Comparison of ENCODE assay signal across 8 mouse cellular contexts in genomic region chr7:80386235-80386930, GRCm38 (mm10). TPM values are rescaled to one million over a fixed set of nuclear protein-coding genes. Genes with fewer than 3 reads are reported as not detected.
DNase-seq lines count a peak whose midpoint lies in the region; ATAC-seq and TF ChIP-seq lines count a peak whose summit lies in the region.

No protein-coding gene starts in this region.

- peak overlapping the region; percentile 38 for H3K4me2 ChIP-seq in forebrain, embryonic 12.5 days
- H3K4me2 ChIP-seq in heart, postnatal 0 days (ENCODE audit: low read depth, low read length) = peak overlapping the region; percentile 56

- H3K9me3 ChIP-seq in E14TG2a.4 (ENCODE audit: low read length) = no peaks in the 10 kb centered on the region
- no peaks in the 10 kb centered on the region for H3K9me3 ChIP-seq in forebrain, embryonic 12.5 days
- H3K9me3 ChIP-seq in heart, postnatal 0 days (replicated peaks; ENCODE audit: control insufficient read depth, low read length) = no peaks in the 10 kb centered on the region

- peak; percentile 42; the same call in 1 of the 2 replicates for TF ChIP-seq POLR2A in lung, adult 2 months (IDR thresholded peaks at IDR 0.05; ENCODE audit: borderline replicate concordance, extremely low read depth, low read depth, low read length)

- WGBS in forebrain, embryonic 12.5 days = 37% methylated on average over 18 of the region's 18 CpGs
- 37% methylated on average over 18 of the region's 18 CpGs for WGBS in heart, postnatal 0 days
- WGBS in lung, adult 2 months = 14% methylated on average over 18 of the region's 18 CpGs

- ATAC-seq in forebrain, embryonic 12.5 days (ENCODE audit: low FRiP score) = peak; percentile 70
- ATAC-seq in heart, postnatal 0 days (ENCODE audit: insufficient read depth, low read depth) = peak; percentile 59
- peak; percentile 82 for ATAC-seq in neutrophil, adult 5-6 weeks (ENCODE audit: extremely low read depth, insufficient number of reproducible peaks, low FRiP score, poor library complexity, severe bottlenecking)

- peak; percentile 89 for DNase-seq in c-Kit-positive CD71-negative TER-119-negative erythroid progenitor cells, embryonic 14.5 days (ENCODE audit: low read depth)
- peak; percentile 94 for DNase-seq in heart, postnatal 0 days (ENCODE audit: low spot score)
- peak; percentile 90 to 97 for DNase-seq in kidney, postnatal 36 days
- DNase-seq in lung, adult 2 months = peak; percentile 93
- peak; percentile 83 for DNase-seq in testis, postnatal 14 days (ENCODE audit: low spot score)

- no peak for TF ChIP-seq EP300 in heart, postnatal 0 days (IDR thresholded peaks at IDR 0.05; ENCODE audit: low read depth)

- peaks cover 59% of the 10 kb centered on the region for H3K27me3 ChIP-seq in E14TG2a.4 (ENCODE audit: insufficient read depth, low read length)
- peaks cover 41% of the 10 kb centered on the region for H3K27me3 ChIP-seq in forebrain, embryonic 12.5 days
- H3K27me3 ChIP-seq in heart, postnatal 0 days (ENCODE audit: control insufficient read depth, insufficient read depth, low read length) = no peaks in the 10 kb centered on the region

- no peak overlapping the region for H3K27ac ChIP-seq in forebrain, embryonic 12.5 days
- H3K27ac ChIP-seq in heart, postnatal 0 days (ENCODE audit: low read depth) = peak overlapping the region; percentile 89

- no peak overlapping the region for H3K9ac ChIP-seq in forebrain, embryonic 12.5 days
- H3K9ac ChIP-seq in heart, postnatal 0 days (replicated peaks; ENCODE audit: low read depth, low read length) = 0 out of 2 replicates have a peak overlapping the region, but pooled peaks have one; percentile 56

- peak overlapping the region; percentile 73 for H3K4me3 ChIP-seq in E14TG2a.4 (replicated peaks; ENCODE audit: low read length)
- no peak overlapping the region for H3K4me3 ChIP-seq in forebrain, embryonic 12.5 days (replicated peaks)
- H3K4me3 ChIP-seq in heart, postnatal 0 days (ENCODE audit: low read depth, low read length) = peak overlapping the region; percentile 48
- peak overlapping the region; percentile 72 for H3K4me3 ChIP-seq in lung, adult 2 months (replicated peaks; ENCODE audit: extremely low read depth, low read depth, low read length)

- H3K36me3 ChIP-seq in E14TG2a.4 (ENCODE audit: insufficient read depth, low read length) = peaks cover 1% of the 10 kb centered on the region
- peaks cover 12% of the 10 kb centered on the region for H3K36me3 ChIP-seq in forebrain, embryonic 12.5 days (replicated peaks)
- H3K36me3 ChIP-seq in heart, postnatal 0 days (replicated peaks; ENCODE audit: control insufficient read depth, insufficient read depth, low read length) = peaks cover 42% of the 10 kb centered on the region

- TF ChIP-seq CTCF in E14TG2a.4 (conservative IDR thresholded peaks at IDR 0.05; ENCODE audit: low read length) = peak; percentile 50
- TF ChIP-seq CTCF in heart, postnatal 0 days (IDR thresholded peaks at IDR 0.05; ENCODE audit: low read depth) = peak; percentile 98
- TF ChIP-seq CTCF in lung, adult 2 months (IDR thresholded peaks at IDR 0.05; ENCODE audit: insufficient read depth, low read length) = peak; percentile 96

- peaks cover 62% of the 10 kb centered on the region for H3K4me1 ChIP-seq in E14TG2a.4 (replicated peaks; ENCODE audit: low read depth, low read length)
- H3K4me1 ChIP-seq in forebrain, embryonic 12.5 days = peaks cover 23% of the 10 kb centered on the region
- H3K4me1 ChIP-seq in heart, postnatal 0 days (ENCODE audit: control insufficient read depth, insufficient read depth) = no peaks in the 10 kb centered on the region
- H3K4me1 ChIP-seq in lung, adult 2 months (ENCODE audit: control insufficient read depth, insufficient read depth, low read length) = no peaks in the 10 kb centered on the region; the same call in 1 of the 2 replicates

RNA-seq across cellular contexts. Expression of gene Fes, which starts 1.4 kb away (rescaled TPM):
- polyA plus RNA-seq in forebrain, embryonic 12.5 days (2016; fragmentation: Nextera tagmentation; extraction: Ambion mirVana) = 6.6 and 7.4 TPM in 2 replicates
- total RNA-seq in heart, postnatal 0 days (2014; rRNA removed; ENCODE audit: low replicate concordance) = 13.5 and 23.1 TPM in 2 replicates
- 9.2 and 9.7 TPM in 2 replicates for polyA plus RNA-seq in heart, postnatal 0 days (2015; fragmentation: Nextera tagmentation; extraction: Ambion mirVana)
- polyA plus RNA-seq in lung, adult 2 months (2012; rRNA removed) = 51.4 and 60.1 TPM in 2 replicates
- 221 and 270 TPM in 2 replicates for total RNA-seq in neutrophil, adult 5-6 weeks (2017)

RNA-seq across cellular contexts. Expression of gene Man2a2, which starts 15.2 kb away (rescaled TPM):
- 23.8 and 26.0 TPM in 2 replicates for polyA plus RNA-seq in forebrain, embryonic 12.5 days (2016; fragmentation: Nextera tagmentation; extraction: Ambion mirVana)
- 30.2 and 55.2 TPM in 2 replicates for total RNA-seq in heart, postnatal 0 days (2014; rRNA removed; ENCODE audit: low replicate concordance)
- 7.2 and 7.7 TPM in 2 replicates for polyA plus RNA-seq in heart, postnatal 0 days (2015; fragmentation: Nextera tagmentation; extraction: Ambion mirVana)
- polyA plus RNA-seq in lung, adult 2 months (2012; rRNA removed) = 93.7 and 96.3 TPM in 2 replicates
- total RNA-seq in neutrophil, adult 5-6 weeks (2017) = 46.7 and 58.4 TPM in 2 replicates

RNA-seq across cellular contexts. Expression of gene Furin, which starts 18.9 kb away (rescaled TPM):
- 3.3 and 4.3 TPM in 2 replicates for polyA plus RNA-seq in forebrain, embryonic 12.5 days (2016; fragmentation: Nextera tagmentation; extraction: Ambion mirVana)
- 67.6 and 79.0 TPM in 2 replicates for total RNA-seq in heart, postnatal 0 days (2014; rRNA removed; ENCODE audit: low replicate concordance)
- polyA plus RNA-seq in heart, postnatal 0 days (2015; fragmentation: Nextera tagmentation; extraction: Ambion mirVana) = 16.9 and 18.9 TPM in 2 replicates
- polyA plus RNA-seq in lung, adult 2 months (2012; rRNA removed) = 106 and 114 TPM in 2 replicates
- total RNA-seq in neutrophil, adult 5-6 weeks (2017) = 63.9 and 69.6 TPM in 2 replicates

RNA-seq across cellular contexts. Expression of gene Hddc3, which starts 43.5 kb away (rescaled TPM):
- 24.4 and 28.3 TPM in 2 replicates for polyA plus RNA-seq in forebrain, embryonic 12.5 days (2016; fragmentation: Nextera tagmentation; extraction: Ambion mirVana)
- 19.8 and 28.5 TPM in 2 replicates for total RNA-seq in heart, postnatal 0 days (2014; rRNA removed; ENCODE audit: low replicate concordance)
- 14.5 and 17.8 TPM in 2 replicates for polyA plus RNA-seq in heart, postnatal 0 days (2015; fragmentation: Nextera tagmentation; extraction: Ambion mirVana)
- polyA plus RNA-seq in lung, adult 2 months (2012; rRNA removed) = 20.4 and 26.9 TPM in 2 replicates
- total RNA-seq in neutrophil, adult 5-6 weeks (2017) = 6.6 and 19.4 TPM in 2 replicates

RNA-seq across cellular contexts. Expression of gene Unc45a, which starts 45.6 kb away (rescaled TPM):
- polyA plus RNA-seq in forebrain, embryonic 12.5 days (2016; fragmentation: Nextera tagmentation; extraction: Ambion mirVana) = 43.5 and 45.5 TPM in 2 replicates
- 21.6 and 44.5 TPM in 2 replicates for total RNA-seq in heart, postnatal 0 days (2014; rRNA removed; ENCODE audit: low replicate concordance)
- polyA plus RNA-seq in heart, postnatal 0 days (2015; fragmentation: Nextera tagmentation; extraction: Ambion mirVana) = 11.0 and 12.5 TPM in 2 replicates
- 102 and 105 TPM in 2 replicates for polyA plus RNA-seq in lung, adult 2 months (2012; rRNA removed)
- 44.4 and 48.0 TPM in 2 replicates for total RNA-seq in neutrophil, adult 5-6 weeks (2017)
